Mouse (Mus musculus) MEL (cell line): ENCODE results near the gene P2ry6. TPM values are rescaled to one million over a fixed set of nuclear protein-coding genes. Genes with fewer than 3 reads are reported as not detected.

Source experiments
- DNase-seq: peaks from one replicate; pipeline ENCODE4 v3.0.0; 2011; ENCODE audit warnings: low read depth, low spot score
- H3K27ac ChIP-seq: 2 replicates; pipeline ENCODE4 v1.5.1; 2012; ENCODE audit warnings: low read depth, mild to moderate bottlenecking, control low read depth, low read length, moderate library complexity; ENCODE audit not compliant: control insufficient read depth
- H3K27me3 ChIP-seq, 2 experiments: fragments of 150-350 bp in 1 of 2; sonication (generic) in 1 of 2; 2 replicates each; pipeline ENCODE4 v1.6.1; 2012; ENCODE audit warnings: low read length in 2 of 2, mild to moderate bottlenecking in 2 of 2, improper control_type of control experiment in 1 of 2, moderate library complexity in 1 of 2; ENCODE audit not compliant: insufficient read depth in 2 of 2, control insufficient read depth in 1 of 2
- H3K36me3 ChIP-seq, 2 experiments: 2 replicates each; pipeline ENCODE4 v1.6.1; 2012 to 2014; ENCODE audit warnings: low read length in 2 of 2, improper control_type of control experiment in 1 of 2, inconsistent platforms in 1 of 2, mild to moderate bottlenecking in 1 of 2; ENCODE audit not compliant: insufficient read depth in 2 of 2, control insufficient read depth in 1 of 2
- H3K4me1 ChIP-seq, 2 experiments: fragments of 150-350 bp in 1 of 2; sonication (generic) in 1 of 2; 2 replicates each; pipeline ENCODE4 v1.6.1; 2012; ENCODE audit warnings: low read length in 2 of 2, improper control_type of control experiment in 1 of 2, mild to moderate bottlenecking in 1 of 2; ENCODE audit not compliant: insufficient read depth in 2 of 2, control insufficient read depth in 1 of 2
- H3K4me3 ChIP-seq, 2 experiments: fragments of 150-350 bp in 1 of 2; sonication (generic) in 1 of 2; 2 replicates each; pipeline ENCODE4 v1.5.1; 2012; ENCODE audit warnings: low read depth in 2 of 2, low read length in 2 of 2, mild to moderate bottlenecking in 2 of 2, moderate library complexity in 2 of 2, control low read depth in 1 of 2, improper control_type of control experiment in 1 of 2; ENCODE audit not compliant: control insufficient read depth in 1 of 2, insufficient read depth in 1 of 2
- H3K79me2 ChIP-seq: 2 replicates; pipeline ENCODE4 v1.6.1; 2012; ENCODE audit warnings: mild to moderate bottlenecking, low read length, moderate library complexity; ENCODE audit not compliant: control insufficient read depth, poor library complexity, insufficient read depth
- H3K9ac ChIP-seq: 2 replicates; pipeline ENCODE4 v1.6.1; 2012; ENCODE audit warnings: low read depth, mild to moderate bottlenecking, control low read depth, low read length, moderate library complexity; ENCODE audit not compliant: control insufficient read depth, poor library complexity, severe bottlenecking
- H3K9me3 ChIP-seq: fragments of 150-350 bp; sonication (generic); replicated peaks from 2 replicates; pipeline ENCODE4 v1.6.1; 2012; ENCODE audit warnings: mild to moderate bottlenecking, low read length, improper control_type of control experiment, moderate library complexity; ENCODE audit not compliant: insufficient read depth
- BHLHE40 ChIP-seq: IDR thresholded peaks from 2 replicates; pipeline ENCODE4 v1.6.1; 2012; ENCODE audit warnings: low read depth, mild to moderate bottlenecking, inconsistent platforms, low read length, improper control_type of control experiment, borderline replicate concordance
- CTCF ChIP-seq, 3 experiments: IDR thresholded peaks in 2 of 3; conservative IDR thresholded peaks in 1 of 3; 2 replicates each; pipeline ENCODE4 v1.5.1; 2011 to 2012; ENCODE audit warnings: low read length in 3 of 3, low read depth in 2 of 3, mild to moderate bottlenecking in 2 of 3, improper control_type of control experiment in 1 of 3, inconsistent platforms in 1 of 3, mixed read lengths in 1 of 3, moderate library complexity in 1 of 3; ENCODE audit not compliant: control insufficient read depth in 1 of 3, insufficient read depth in 1 of 3, poor library complexity in 1 of 3, severe bottlenecking in 1 of 3
- ELF1 ChIP-seq: IDR thresholded peaks from 2 replicates; pipeline ENCODE4 v1.6.1; 2014; ENCODE audit warnings: low read depth, mild to moderate bottlenecking, inconsistent platforms, low read length, improper control_type of control experiment, moderate library complexity
- EP300 ChIP-seq, 2 experiments: IDR thresholded peaks; 2 replicates each; pipeline ENCODE4 v1.6.1; 2011; ENCODE audit warnings: improper control_type of control experiment in 2 of 2, low read length in 2 of 2, low read depth in 1 of 2, mild to moderate bottlenecking in 1 of 2
- GATA1 ChIP-seq: IDR thresholded peaks from 2 replicates; pipeline ENCODE4 v1.6.1; 2011; ENCODE audit warnings: low read depth, low read length, improper control_type of control experiment
- HCFC1 ChIP-seq: IDR thresholded peaks from 2 replicates; pipeline ENCODE4 v1.6.1; 2012; ENCODE audit warnings: low read depth, mild to moderate bottlenecking, inconsistent platforms, low read length, improper control_type of control experiment, moderate library complexity
- MAX ChIP-seq: IDR thresholded peaks from 2 replicates; pipeline ENCODE4 v1.6.1; 2011; ENCODE audit warnings: low read length, improper control_type of control experiment
- MEF2A ChIP-seq: IDR thresholded peaks from 2 replicates; pipeline ENCODE4 v1.6.1; 2014; ENCODE audit warnings: low read depth, mild to moderate bottlenecking, inconsistent platforms, low read length, improper control_type of control experiment; ENCODE audit not compliant: poor library complexity, insufficient replicate concordance, severe bottlenecking; ENCODE audit errors: extremely low read depth
- MXI1 ChIP-seq: IDR thresholded peaks from 2 replicates; pipeline ENCODE4 v1.6.1; 2011; ENCODE audit warnings: mild to moderate bottlenecking, low read depth, low read length, improper control_type of control experiment
- MYC ChIP-seq: IDR thresholded peaks from 2 replicates; pipeline ENCODE4 v1.6.1; 2011; ENCODE audit warnings: low read depth, mild to moderate bottlenecking, low read length, improper control_type of control experiment, moderate library complexity
- NRF1 ChIP-seq: IDR thresholded peaks from 2 replicates; pipeline ENCODE4 v1.6.1; 2014; ENCODE audit warnings: low read depth, mild to moderate bottlenecking, inconsistent platforms, low read length, improper control_type of control experiment, moderate library complexity; ENCODE audit not compliant: poor library complexity, insufficient read depth, severe bottlenecking
- POLR2A ChIP-seq, 2 experiments: IDR thresholded peaks; 2 replicates each; pipeline ENCODE4 v1.6.1; 2011 to 2012; ENCODE audit warnings: low read length in 2 of 2, mild to moderate bottlenecking in 2 of 2, control low read depth in 1 of 2, improper control_type of control experiment in 1 of 2, low read depth in 1 of 2, moderate library complexity in 1 of 2; ENCODE audit not compliant: control insufficient read depth in 1 of 2, insufficient read depth in 1 of 2, poor library complexity in 1 of 2
- POLR2AphosphoS2 ChIP-seq: IDR thresholded peaks from 2 replicates; pipeline ENCODE4 v1.6.1; 2011; ENCODE audit warnings: low read length, improper control_type of control experiment
- POLR2AphosphoS5 ChIP-seq: IDR thresholded peaks from 2 replicates; pipeline ENCODE4 v1.6.1; 2012; ENCODE audit warnings: low read depth, borderline replicate concordance, mild to moderate bottlenecking, inconsistent platforms, low read length, moderate library complexity, mixed read lengths
- RAD21 ChIP-seq: IDR thresholded peaks from 2 replicates; pipeline ENCODE4 v1.6.1; 2011; ENCODE audit warnings: mild to moderate bottlenecking, low read depth, low read length, improper control_type of control experiment
- TAL1 ChIP-seq: IDR thresholded peaks from 2 replicates; pipeline ENCODE4 v1.6.1; 2012; ENCODE audit warnings: mild to moderate bottlenecking, inconsistent platforms, low read length, moderate library complexity, mixed read lengths
- polyA plus RNA-seq, 2 experiments: library from polyadenylated mRNA; stranded (reverse) in 1 of 2; unstranded in 1 of 2; fragments of >175 nt in 1 of 2; fragments of >200 nt in 1 of 2; gene quantifications; 2 replicates each; pipeline versions ENCODE4 v1.2.1 to v1.2.4; 2012; ENCODE audit warnings: low replicate concordance in 2 of 2, low read depth in 1 of 2; ENCODE audit not compliant: insufficient read length in 2 of 2, insufficient read depth in 1 of 2, missing spikeins in 1 of 2
- total RNA-seq: library from RNA; depleted of rRNA; stranded (reverse); fragments of 300-350 nt; gene quantifications from 2 replicates; pipeline ENCODE4 v1.2.3, GENCODE M21; 2012

Gene P2ry6
- total and polyA plus RNA-seq, 3 experiments, result not detected

GRCm38 (mm10) chr7:100928456-100928855, 46.0 kb downstream of the P2ry6 start:
- no peaks in the 10 kb centered on the region for H3K79me2 ChIP-seq
- H3K27me3 ChIP-seq, result peaks cover 8 to 17% of the 10 kb centered on the region in 2 experiments
- H3K4me3 ChIP-seq, result no peak overlapping the region
- no peak for TF ChIP-seq NRF1
- no peak for TF ChIP-seq POLR2AphosphoS2
- no peak for TF ChIP-seq RAD21
- TF ChIP-seq TAL1, result no peak
- no peak for TF ChIP-seq CTCF (IDR thresholded peaks at IDR 0.05 in 2 of 3, conservative IDR thresholded peaks at IDR 0.05 in 1 of 3; ENCODE audit: control insufficient read depth in 1 of 3, insufficient read depth in 1 of 3, low read depth in 2 of 3, low read length in 3 of 3, poor library complexity in 1 of 3, severe bottlenecking in 1 of 3)
- no peak for TF ChIP-seq POLR2A (IDR thresholded peaks at IDR 0.05; ENCODE audit: control insufficient read depth in 1 of 2, insufficient read depth in 1 of 2, low read depth in 1 of 2, low read length in 2 of 2, poor library complexity in 1 of 2)
- no peak for TF ChIP-seq POLR2AphosphoS5
- no peak for TF ChIP-seq GATA1
- no peak for TF ChIP-seq ELF1
- TF ChIP-seq MYC, result no peak
- TF ChIP-seq MXI1, result no peak
- no peak for TF ChIP-seq EP300 (IDR thresholded peaks at IDR 0.05; ENCODE audit: low read depth in 1 of 2, low read length in 2 of 2)
- no peak for TF ChIP-seq MAX
- TF ChIP-seq HCFC1, result no peak
- TF ChIP-seq MEF2A, result no peak
- TF ChIP-seq, all 39 proteins: peak for 0
- H3K4me1 ChIP-seq, result no peaks in the 10 kb centered on the region
- no peaks in the 10 kb centered on the region for H3K9me3 ChIP-seq
- DNase-seq, result no peak
- no peaks in the 10 kb centered on the region for H3K36me3 ChIP-seq
- no peak overlapping the region for H3K27ac ChIP-seq
- no peak overlapping the region for H3K9ac ChIP-seq

- Histone ChIP-seq H3K9ac (no peak overlapping the region), H3K27me3 (peaks cover 8 to 15% of the 10 kb centered on the region in 2 experiments), H3K36me3 (no peaks in the 10 kb centered on the region), H3K4me1 (no peaks in the 10 kb centered on the region), H3K79me2 (no peaks in the 10 kb centered on the region), H3K4me3 (no peak overlapping the region), H3K27ac (no peak overlapping the region), H3K9me3 (no peaks in the 10 kb centered on the region)
- no peak for TF ChIP-seq BHLHE40
- DNase-seq, result no peak
Observed at GRCm38 (mm10) chr7:100927287-100928000, 47.0 kb downstream of the P2ry6 start.
